Mouse (Mus musculus): ENCODE data around the gene Sytl3.

DNA sequence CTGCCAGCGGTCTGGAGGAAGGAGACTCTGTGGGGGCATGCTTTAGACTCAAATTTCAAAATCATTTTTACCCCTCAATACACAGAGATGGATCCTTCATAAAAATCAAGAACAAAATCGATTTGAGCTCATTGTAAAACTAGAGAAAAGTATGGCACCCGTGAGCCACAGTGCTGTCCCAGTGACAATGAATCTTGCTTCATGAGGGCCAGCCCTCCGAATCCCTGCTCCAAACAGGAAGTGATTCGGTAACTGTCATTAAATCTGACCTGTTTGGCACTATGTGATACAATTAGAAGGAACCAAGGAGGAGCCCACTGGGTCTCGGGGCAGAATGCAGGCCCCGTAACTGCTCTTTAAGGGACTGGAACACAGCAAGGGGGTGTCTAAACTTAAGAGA lies 79.9 kb downstream of the Sytl3 start:
- TF ChIP-seq CTCF (IDR thresholded peaks at IDR 0.05; ENCODE audit: insufficient read depth, low read length) (no peak), POLR2A (IDR thresholded peaks at IDR 0.05; ENCODE audit: borderline replicate concordance, extremely low read depth, low read depth, low read length) (no peak)

Data from lung, adult 2 months (tissue).